Mouse (Mus musculus): ENCODE data around the gene Zfp280d.

GRCm38 (mm10) chr9:72275101-72275978, 680 bp downstream of the Zfp280d start:
- no peak for TF ChIP-seq POLR2A (IDR thresholded peaks at IDR 0.05; ENCODE audit: low read depth, low read length)
- TF ChIP-seq CTCF (IDR thresholded peaks at IDR 0.05; ENCODE audit: extremely low read depth, insufficient read length, insufficient replicate concordance, low read depth, low read length): no peak
